Mouse (Mus musculus) right cerebral cortex, adult 18-20 months (tissue): ENCODE data around the gene Ube2l3.
"Not testable (repeated sequence)": the region's sequence is repeated elsewhere in the genome, so short reads cannot be mapped to it uniquely, and the experiment has no call there.

Experiments used
- DNase-seq: peaks from one replicate; pipeline ENCODE4 v3.0.0; 2022; ENCODE audit warnings: mixed read lengths

Gene Ube2l3

DNA sequence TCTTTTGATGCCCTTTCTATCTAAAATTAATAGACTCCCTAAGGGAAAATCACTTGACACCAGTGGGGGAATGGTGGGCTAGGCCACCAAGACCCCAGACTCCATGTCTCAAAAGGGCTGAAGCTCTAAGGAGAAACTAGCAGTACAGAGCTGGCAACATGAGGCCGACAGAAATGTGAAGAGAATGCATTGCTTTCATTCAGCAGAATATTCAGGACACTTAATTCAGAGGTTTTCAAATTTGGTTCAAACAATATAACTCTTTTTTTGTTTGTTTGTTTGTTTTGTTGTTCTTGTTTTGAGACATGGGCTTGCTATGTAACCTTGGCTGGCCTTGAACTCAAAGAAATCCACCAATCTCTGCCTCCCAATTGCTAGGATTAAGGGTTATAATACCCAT is at the start of gene Ube2l3:
TSS of gene Ube2l3 (minus strand) at position 101 of the 400 bp plus-strand sequence.
- DNase-seq: no peak

DNA sequence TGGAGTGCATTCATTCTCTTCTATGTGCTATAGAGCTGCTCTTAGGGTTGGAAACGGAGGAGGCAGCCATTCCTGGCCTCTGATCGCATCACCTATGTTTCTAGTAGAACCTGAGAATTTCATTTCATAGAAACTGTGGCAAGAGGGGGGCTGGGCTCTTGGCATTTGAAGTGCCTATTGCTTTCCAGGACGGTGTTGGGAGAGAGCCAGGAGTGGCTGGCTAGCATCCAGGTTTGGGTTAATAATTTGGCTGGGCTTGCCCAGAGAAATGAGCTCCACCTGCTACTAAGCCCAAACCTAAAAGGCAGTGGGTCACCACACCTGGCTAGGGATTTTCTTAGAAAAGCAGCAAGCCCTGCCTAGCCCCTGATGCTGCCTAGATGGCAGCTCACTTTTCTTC is 49.1 kb upstream of the Ube2l3 start:
- DNase-seq: no peak

DNA sequence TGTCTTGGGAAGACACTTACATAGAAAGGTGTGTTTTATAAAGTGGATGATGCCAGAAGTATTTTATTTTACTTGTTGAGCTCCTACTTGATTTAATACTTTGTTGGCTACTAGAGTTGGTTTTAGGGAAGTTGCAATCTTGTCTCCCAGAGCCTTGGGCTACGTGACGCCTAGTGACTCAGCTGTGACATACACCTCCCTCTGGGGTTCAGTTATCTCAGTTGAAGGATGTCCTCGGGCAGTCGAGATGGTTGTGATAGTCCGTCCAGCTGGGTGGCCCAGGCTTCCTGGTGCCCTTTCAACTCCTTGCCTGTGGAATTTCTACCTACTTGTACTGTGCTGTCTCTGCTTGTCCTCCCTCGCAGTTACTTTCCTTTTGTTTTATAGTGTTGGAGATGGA is 46.7 kb upstream of the Ube2l3 start:
- DNase-seq: no peak

DNA sequence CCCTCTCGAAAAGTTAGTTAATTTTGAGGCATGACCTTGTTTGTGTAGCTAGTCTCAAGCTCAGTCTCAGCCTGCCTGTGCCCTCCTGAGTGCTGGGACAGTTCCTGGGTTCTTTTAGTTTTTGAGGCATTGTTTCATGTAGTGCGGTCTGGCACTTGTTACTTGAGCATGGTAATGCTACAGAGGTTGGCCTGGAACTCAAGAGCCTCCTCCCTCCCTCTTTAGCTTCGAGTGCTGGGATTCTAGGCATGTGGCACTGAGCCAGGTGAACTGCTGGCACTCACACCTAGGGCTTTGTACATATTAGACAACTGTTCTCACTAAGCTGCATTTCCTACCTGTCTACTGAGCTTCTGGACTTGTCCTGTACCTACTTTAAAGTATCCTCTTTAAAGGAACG is 45.3 kb upstream of the Ube2l3 start:
- no peak for DNase-seq

DNA sequence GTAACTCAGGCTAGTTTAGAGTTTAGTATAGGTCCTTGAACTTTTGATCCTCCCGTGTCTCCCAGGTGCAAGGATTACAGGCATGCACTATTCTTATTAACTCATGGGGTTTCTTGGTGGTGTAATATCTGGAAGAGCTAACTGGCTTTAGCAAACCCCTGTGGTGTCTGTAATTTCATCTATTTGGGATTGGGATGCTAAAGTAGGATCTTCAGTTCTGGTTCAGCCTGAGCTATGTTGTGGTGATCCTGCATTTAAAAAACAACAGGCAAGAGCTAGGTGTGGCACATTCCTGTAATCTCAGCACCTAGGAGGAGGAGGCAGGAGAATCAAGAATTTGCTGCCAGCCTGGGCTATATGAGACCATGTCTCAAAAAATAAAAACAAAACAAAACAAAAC is 42.5 kb upstream of the Ube2l3 start:
- no peak for DNase-seq

DNA sequence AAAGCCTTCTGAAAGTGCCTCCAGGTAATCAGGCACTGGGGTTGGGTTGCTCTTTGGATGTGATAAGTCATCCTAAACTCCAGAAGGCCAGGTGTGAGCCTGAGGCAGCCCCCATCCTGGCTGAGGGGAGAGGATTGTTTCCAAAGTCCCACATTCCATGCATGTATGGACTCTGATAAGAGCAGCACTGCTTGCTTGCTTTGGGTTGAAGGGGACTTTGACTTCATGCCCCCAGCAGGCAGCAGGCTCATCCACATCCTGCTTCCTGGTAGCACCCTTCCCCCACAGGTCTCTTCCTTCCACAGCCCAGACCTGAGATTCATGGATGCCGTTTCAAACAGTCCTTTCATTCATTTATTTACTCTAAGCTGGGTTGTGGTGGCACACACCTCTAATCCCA is 41.3 kb upstream of the Ube2l3 start:
- DNase-seq: no peak

DNA sequence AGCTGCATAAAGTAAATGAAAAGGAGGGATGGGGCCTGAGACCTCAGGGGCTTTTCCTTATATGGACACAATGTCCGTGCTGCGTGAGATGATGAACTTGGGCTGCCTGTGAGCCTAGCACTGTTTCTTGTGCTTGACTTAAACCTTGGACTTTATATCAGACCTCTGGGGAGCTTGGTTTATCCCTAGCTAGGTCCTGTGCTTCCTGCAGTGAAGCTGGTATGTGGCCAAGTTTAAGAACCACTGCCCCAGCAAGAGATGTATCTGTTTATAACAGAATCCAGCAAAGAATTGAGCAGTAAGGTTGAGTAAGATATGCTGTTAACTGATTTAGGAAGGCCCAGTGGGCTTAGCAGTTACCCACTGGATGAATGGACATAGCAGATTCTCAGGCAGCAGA is 37.0 kb upstream of the Ube2l3 start:
- DNase-seq: no peak

DNA sequence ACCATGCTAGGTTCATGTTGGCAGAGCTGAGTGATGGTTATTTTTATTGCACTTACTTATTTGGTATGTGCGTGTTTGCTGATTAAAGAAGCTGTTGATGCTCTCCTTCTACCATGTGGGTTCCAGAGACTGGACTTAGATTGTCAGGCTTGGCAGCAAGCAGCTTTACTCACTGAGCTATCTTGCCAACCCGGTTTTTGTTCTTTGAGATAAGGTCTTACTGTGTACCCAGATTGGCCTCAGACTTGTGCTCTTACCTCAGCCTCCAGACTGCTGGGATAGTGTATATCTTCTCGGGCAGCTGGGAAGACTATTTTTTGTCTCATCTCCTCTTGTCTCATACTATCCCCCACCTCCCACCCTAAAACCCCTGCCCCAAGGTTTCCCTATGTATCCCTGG is 35.2 kb upstream of the Ube2l3 start:
- no peak for DNase-seq

DNA sequence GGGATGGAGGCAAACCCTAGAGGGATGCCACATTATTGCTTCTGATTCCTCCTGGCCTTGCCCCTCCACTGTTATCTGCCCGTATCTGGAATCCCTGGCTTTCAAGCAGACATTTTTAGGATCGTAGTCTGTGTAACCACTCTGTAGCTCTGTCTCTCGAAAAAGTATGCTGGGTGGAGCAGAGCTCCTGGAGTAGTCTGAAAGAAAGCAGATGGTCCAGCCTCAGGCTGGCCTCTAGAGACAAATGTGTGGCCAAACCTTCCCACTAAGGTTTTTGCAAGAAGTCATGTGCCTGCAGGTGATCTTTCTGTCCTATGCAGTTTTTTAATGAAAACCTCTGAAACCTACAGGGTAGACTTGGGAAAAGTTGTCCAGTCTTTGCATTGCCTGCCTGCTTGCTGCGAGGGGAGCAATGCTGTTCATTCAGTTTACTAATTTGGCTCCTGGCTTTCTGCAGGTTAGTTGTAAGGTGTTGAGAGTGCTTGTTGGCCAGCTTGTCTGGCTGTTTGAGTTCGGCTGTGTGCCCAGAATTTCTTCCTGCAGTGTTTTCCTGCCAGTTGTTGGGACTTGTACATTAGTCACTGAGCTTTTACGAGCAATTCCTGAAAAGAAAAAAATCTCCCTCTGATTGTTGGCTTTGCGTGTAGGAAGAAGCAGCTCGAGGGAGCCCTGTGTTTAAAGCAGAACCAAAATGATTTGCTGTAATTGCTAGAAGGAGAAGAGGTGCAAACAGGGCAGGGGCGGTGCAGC is 32.6 kb upstream of the Ube2l3 start:
- DNase-seq: peak; percentile 67

DNA sequence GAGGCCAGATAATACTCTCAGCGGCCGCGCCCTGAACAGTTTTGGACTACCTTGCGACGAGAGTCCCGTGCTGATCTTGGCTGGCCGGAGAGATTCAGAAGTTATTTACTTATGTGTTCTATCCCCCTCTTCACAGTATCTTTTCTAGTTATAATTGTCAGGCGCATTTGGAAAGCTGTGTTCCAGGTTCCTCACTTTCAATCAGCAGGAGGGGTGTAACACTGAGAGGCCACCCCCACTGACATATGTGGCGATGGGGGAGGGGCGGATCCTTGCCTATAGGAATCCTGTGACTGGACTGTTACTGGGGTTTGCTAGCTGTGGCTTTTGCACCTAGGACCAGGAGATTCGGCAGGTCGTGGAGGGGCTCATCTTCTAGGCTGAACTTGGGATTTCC is 32.0 kb upstream of the Ube2l3 start:
- peak; percentile 62 for DNase-seq

DNA sequence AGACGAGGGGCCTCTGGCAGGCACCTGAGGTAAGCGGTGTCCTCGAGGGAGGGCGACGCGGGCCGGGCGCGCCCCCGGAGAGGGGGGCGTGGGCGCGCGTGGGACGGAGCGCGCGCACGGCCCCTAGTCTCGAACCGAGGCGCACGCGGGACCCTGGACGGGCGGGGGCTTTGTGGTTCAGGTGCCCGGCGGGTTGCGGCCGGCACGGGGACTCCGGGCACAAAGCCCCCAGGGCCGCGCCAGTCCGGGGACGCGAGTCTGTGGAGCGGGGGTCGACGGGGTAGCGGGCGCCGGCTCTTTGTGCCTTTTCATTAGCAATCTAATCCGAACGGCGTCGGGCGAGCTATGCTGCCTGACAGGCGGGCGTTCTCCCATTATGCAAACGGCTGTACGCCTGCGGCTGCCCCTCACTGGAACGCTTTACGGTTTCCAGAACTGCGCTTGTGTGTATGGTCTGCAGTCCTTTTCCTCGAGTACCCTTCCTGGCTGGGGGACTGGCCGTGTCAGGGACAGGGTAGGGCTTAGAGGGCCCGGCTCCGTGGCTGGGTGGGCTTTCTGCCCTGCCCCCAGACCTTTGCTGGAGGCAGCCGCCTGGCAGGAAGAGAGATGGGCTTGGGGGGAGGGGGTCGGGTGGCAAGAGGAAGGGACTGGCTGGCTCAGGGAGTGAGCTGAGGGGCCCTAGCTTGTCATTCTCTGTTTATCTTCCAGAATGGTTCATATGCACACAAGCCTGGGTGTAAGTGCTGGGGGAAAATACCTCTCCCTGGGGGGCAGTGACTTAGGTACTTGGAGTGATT is 31.5 kb upstream of the Ube2l3 start:
- DNase-seq: peak; percentile 25

DNA sequence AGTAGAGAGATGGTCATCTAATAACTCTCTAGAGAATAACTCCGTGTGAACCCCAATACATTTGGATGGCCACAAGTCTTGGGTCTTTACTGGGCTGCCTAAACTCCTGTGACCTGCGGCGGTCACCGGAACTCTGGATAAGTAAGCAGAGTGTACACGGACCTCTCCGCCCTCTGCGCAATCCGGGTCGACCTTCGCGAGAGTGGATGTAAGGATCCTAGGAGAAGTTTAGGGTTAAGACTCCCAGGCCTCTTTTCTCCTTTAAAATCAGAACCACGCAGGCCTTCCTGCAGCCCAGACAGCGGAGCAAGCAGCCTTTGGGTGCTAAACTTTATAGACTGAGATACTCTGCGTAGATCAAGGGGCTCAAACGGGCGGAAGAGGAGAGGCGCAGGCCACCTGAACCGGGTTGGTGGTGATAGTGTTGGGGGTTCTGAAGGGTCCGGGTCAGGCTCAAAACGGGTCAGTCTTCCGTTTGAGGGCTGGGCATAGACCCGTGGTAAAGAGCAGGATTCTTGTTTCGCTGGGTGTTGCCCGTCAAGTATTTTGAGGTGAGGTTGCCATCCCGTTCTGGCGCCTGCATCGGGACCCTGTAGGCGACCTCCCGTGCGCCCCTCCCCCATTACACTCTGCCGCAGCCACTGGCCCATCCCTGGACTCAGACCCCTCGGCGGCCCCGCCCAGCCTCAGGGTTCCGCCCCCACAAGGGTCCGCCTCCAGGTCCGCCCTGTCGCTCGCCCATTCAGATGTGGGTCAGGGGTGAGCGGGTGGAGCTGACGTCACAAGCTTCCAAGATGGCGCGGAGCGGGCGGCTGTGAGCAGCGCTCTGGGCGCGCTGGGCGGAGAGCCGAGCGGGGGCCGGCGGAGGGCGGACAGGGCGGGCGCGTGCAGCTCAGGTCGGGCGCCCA is 30.6 kb upstream of the Ube2l3 start, which contains the start of gene Hic2:
TSS of gene Hic2 (plus strand) at position 779 of the 908 bp plus-strand sequence.
- DNase-seq: peak; percentile 92

DNA sequence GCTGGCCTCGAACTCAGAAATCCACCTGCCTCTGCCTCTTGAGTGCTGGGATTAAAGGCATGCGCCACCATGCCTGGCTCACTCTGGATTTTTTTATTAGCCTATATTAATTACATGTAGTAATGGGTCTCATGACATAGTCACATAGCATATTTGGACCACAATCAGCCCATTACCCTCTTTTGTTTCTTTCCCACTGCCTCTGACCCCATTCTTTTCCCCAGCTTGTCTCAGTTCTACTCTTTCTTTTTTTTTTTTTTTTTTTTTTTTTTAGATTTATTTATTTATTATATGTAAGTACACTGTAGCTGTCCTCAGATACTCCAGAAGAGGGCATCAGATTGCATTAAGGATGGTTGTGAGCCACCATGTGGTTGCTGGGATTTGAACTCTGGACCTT is 29.1 kb upstream of the Ube2l3 start:
- DNase-seq: not testable (repeated sequence)

DNA sequence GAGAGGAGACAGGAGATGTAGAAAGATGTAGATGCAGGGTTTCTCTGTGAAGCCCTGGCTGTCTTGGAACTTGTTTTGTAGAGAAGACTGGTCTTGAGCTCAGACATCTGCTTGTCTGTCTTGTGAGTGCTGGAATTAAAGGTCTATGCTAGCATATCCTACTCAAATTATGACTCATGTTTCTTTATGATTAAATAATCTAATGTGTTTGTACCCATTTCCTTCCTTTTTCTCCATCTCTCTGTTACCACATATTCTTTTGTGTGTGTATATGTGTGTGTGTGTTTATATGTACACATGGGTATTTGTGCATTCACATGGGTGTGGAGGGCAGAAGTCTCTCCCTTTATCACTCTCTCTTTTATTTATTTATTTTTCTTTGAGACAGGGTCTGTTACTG is 24.0 kb upstream of the Ube2l3 start:
- DNase-seq: no peak

DNA sequence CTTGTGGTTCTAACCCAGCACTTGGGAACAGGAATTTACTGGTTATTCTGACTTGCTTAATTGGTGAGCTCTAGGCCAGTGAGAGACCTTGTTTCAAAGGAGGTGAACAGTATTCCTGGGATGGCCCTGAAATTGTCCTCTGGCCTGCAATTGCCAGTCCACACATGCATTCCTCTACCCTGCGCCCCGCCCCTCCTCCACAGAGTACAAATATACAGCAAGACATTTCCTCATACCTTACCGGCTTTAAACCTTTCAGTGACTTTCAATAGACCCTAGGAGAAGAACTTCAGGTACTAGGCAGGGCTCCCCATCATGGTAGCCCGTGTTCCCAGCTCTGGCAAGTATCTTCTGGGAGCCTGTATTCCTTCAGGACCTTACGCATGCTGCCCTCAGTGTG is 23.1 kb upstream of the Ube2l3 start:
- no peak for DNase-seq

DNA sequence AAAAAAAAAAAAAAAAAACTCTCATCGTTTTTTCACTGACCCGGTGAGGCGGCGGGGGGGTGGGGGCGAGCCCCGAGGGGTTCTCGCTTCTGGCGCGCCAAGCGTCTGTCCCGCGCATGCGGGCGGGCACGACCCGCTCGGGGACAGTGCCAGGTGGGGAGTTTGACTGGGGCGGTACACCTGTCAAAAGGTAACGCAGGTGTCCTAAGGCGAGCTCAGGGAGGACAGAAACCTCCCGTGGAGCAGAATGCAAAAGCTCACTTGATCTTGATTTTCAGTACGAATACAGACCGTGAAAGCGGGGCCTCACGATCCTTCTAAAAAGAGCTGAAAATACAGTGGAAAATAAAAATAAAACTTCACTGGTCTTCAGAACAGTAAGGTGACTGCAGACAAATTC is 19.7 kb upstream of the Ube2l3 start:
- peak; percentile 97 for DNase-seq

DNA sequence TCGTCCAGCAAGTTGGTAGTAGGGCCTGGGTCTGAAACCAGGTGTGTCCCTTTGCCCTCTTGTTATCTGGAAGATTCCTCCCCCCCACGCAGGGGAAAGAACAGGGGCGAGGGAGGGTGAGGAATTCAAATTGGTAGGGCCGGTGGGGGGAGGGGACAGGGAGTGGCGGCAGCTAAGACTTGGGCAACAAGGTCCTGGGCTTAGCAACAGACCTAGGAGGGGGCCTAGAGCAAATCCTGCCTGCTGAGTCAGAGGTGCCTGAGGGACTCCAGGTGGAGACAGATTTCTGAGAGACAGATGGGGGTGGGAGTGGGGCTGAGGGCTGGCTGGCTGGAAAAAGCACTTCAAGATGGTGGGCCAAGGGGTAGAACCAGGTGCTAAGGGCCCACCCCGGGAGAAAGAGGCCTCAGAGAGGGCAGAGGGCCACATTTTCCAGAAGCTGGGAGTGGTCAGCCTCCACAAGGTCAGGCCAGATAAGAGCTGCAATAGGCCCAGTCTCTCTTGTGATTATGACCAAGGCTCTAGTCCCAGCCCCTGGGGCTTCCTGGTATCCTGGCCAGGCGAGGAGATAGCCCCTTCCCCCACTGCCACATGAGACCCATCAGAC is 17.8 kb upstream of the Ube2l3 start:
- DNase-seq: no peak

DNA sequence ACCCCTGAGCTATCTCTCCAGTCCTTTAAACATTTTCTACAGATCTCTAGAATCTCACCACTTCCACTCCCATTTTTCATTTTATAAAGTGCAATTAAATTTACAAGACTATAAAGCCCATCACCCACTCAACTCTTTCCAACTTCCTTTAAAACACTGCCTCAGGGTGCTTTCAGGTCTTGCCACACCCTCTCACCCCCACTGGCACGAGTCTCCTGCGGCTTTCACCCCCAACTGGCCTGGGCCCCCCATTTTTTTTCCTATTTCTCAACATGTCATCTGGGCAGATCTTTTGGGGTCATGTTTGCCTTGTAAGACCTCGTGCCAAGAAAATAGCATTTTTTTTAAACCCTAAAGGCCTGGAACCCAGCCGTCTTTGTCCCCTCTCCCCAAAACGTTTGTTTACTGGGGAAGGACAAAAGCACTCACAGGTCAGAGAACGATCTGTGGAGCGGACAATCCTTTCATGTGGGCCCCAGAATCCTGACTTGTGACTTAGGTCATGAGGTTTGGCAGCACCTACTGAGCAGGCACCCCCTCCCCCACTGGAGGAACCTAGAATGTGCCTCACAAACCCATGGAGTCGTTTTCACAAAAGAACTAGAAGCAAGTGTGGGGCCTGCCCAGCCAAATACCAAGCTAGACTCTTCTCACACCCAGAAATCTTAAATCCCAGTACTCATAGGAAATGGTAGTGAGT is 14.6 kb upstream of the Ube2l3 start:
- no peak for DNase-seq

DNA sequence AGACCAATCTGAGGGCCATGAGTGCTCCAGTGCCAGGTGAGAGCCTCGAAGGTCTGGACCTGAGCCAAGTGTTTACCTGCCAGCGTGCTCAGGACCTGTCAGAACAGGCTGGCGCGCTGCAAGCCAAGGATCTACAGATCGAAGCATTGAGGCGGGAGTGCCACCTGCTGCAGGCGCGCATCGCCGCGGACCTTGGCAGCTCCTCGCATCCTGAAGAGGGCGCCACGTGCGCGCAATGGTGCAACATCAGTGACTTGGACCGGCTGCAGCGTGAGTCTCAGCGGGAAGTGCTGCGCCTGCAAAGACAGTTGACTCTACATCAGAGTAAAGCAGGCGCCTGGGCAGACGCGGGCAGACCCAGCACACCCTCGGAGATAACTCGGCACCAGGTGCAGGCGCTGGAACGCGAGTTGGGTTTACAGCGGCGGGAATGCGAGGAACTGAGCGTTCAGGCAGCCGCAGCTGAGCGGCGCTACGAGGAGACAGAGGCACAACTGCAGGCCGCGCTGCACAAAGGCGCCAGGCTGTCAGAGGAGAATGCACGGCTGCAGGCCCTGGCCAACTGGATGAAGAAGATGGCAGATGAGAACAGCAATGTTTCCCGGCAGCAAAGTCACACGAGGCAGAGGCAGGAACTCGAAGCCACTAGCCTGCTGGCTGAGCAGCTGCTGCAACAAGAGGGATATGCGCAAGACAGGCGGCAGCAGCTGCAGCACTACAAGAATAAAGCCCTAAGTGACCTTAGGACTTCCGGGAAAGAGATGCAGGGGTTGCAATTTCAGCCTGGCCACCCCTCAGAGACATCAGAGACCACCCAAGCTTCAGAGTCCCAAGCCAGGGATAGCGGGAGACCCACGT is 7.8 kb upstream of the Ube2l3 start:
- peak; percentile 85 for DNase-seq

DNA sequence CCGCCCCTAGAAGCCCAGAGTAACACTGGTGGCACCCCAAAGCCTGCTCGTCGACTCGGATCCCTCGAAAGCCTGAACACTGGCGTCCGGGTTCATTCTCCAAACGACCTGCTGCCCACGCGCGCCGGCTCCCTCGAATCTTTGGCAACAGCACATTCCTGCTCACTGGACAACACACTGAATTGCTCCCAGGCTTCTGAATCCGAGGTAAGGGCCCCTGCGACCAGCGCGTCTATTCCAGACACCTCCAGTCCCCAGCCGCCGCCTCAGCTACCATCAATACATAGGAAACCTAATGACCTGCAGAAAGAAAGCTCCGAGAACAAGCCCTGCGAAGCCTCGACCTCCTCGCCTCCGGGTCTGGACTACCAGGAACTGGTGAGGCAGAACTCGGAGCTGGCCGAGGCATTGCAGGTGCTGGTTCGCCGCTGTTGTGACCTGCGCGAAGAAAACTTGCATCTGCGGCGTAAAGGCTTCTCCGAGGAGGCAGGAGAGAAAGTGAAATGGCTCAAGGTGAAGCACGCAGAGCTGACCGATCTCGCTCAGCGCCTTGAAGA is 7.0 kb upstream of the Ube2l3 start:
- peak; percentile 7 for DNase-seq
